Mouse (Mus musculus) neural tube, embryonic 15.5 days (tissue): ENCODE measurements around the gene Rsph14. TPM values are rescaled to one million over a fixed set of nuclear protein-coding genes. Genes with fewer than 3 reads are reported as not detected.
"Not testable (repeated sequence)": the region's sequence is repeated elsewhere in the genome, so short reads cannot be mapped to it uniquely, and the experiment has no call there.

Source experiments
- ATAC-seq: fragments of 200-750 bp; cut with Nextera tagmentation; 2 replicates; pipeline ENCODE4 v1.8.0; 2017; ENCODE audit warnings: mild to moderate bottlenecking, moderate TSS enrichment, moderate library complexity; ENCODE audit not compliant: low FRiP score
- H3K27ac ChIP-seq: fragments of 300-500 bp; sonication (generic); replicated peaks from 2 replicates; pipeline ENCODE4 v1.5.1; 2015; ENCODE audit warnings: mild to moderate bottlenecking, inconsistent platforms
- H3K27me3 ChIP-seq: fragments of 300-500 bp; sonication (generic); replicated peaks from 2 replicates; pipeline ENCODE4 v1.6.1; 2015; ENCODE audit warnings: inconsistent platforms
- H3K36me3 ChIP-seq: fragments of 300-500 bp; sonication (generic); 2 replicates; pipeline ENCODE4 v1.6.1; 2015; ENCODE audit warnings: inconsistent platforms
- H3K4me1 ChIP-seq: fragments of 300-500 bp; sonication (generic); 2 replicates; pipeline ENCODE4 v1.6.1; 2015; ENCODE audit warnings: inconsistent platforms
- H3K4me2 ChIP-seq: fragments of 300-500 bp; sonication (generic); 2 replicates; pipeline ENCODE4 v1.6.1; 2015; ENCODE audit warnings: inconsistent platforms, mild to moderate bottlenecking, moderate library complexity
- H3K4me3 ChIP-seq: fragments of 300-500 bp; sonication (generic); replicated peaks from 2 replicates; pipeline ENCODE4 v1.5.1; 2015; ENCODE audit warnings: mild to moderate bottlenecking, inconsistent platforms
- H3K9ac ChIP-seq: fragments of 300-500 bp; sonication (generic); replicated peaks from 2 replicates; pipeline ENCODE4 v1.6.1; 2015; ENCODE audit warnings: mild to moderate bottlenecking, inconsistent platforms
- H3K9me3 ChIP-seq: fragments of 300-500 bp; sonication (generic); replicated peaks from 2 replicates; pipeline ENCODE4 v1.6.1; 2016; ENCODE audit warnings: inconsistent platforms
- WGBS: fragments of 180-500 bp; shearing (Covaris S2); methylation state at CpG from one replicate; pipeline ENCODE4 v1.1.7; 2015; ENCODE audit warnings: mixed read lengths; 5-methylcytosine and 5-hydroxymethylcytosine counted together
- polyA plus RNA-seq: library from polyadenylated mRNA; unstranded; fragments of >200 nt; fragmentation: Nextera tagmentation; extraction: Ambion mirVana; gene quantifications from 2 replicates; pipeline ENCODE4 v1.2.1, GENCODE M21; 2015

Gene Rsph14
- polyA plus RNA-seq, 1 experiment from 2014 or later, result 0.58 TPM

DNA sequence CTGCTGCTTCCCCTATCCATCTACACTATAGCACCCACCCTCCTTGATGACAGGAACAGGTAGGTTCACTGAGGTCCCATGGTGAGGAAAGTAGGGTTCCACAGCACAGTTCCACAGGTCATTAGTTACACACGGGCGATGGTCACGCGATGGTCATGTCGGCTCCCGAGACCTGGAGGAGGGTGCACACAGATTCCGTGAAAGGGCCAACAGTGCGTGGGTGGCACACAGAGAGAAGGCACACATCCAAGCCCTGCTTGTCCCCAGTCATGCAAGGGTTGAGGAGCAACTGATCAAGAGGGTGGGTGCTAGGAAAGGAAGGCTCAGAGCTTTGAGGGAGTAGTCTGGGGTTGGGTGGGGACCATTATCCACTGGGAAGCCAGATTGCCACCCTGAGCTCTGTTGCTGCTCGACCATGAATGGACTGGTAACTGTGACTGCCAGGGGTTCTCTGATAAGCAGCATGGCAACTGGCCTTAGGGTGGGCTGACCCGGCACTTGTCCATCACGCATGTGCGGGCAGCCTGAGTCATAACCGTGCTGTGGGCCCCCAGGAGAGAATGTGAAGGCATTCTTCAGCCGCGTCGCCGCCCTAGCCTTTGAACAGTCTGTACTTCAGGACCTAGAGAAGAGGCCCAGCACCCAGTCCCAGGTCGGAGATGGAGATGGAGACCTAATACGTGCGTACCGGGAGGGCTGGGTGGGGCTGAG, 19.1 kb upstream of the Rsph14 start:
- ATAC-seq, result no peak

DNA sequence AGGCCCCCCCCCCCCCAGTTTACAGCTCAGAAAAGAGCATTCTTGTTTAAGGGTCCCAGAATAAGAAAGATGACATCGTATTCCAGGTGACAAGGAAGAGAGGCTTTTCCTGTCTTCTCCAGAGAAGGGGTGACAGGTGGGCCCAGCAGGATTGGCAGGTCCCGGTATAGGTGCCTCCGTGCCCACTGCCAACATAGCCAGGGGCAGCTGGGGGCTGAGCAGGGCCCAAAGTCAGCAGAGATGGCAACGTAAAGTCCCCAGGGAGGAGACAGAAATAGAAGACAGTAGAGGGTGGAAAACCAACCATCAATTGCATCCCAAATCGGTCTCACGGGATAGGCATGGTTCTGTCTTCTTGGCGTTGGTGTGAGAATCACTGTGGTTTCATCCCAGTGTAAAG, 16.3 kb upstream of the Rsph14 start:
- Histone ChIP-seq H3K4me2 (no peak overlapping the region), H3K9me3 (no peaks in the 10 kb centered on the region), H3K36me3 (peaks cover 15% of the 10 kb centered on the region; the same call in 1 of the 2 replicates), H3K27ac (no peak overlapping the region), H3K4me1 (no peaks in the 10 kb centered on the region), H3K9ac (no peak overlapping the region), H3K4me3 (no peak overlapping the region), H3K27me3 (no peaks in the 10 kb centered on the region)
- ATAC-seq, result no peak
- WGBS, result 92% methylated on average over 7 of the region's 7 CpGs

More for the DNA sequence above, 19.1 kb upstream of the Rsph14 start:
- no peak overlapping the region for H3K4me3 ChIP-seq
- H3K27ac ChIP-seq, result no peak overlapping the region
- 94% methylated on average over 21 of the region's 21 CpGs for WGBS
- H3K4me1 ChIP-seq, result peaks cover 11% of the 10 kb centered on the region
- no peak overlapping the region for H3K9ac ChIP-seq
- no peak overlapping the region for H3K4me2 ChIP-seq
- no peaks in the 10 kb centered on the region for H3K9me3 ChIP-seq
- H3K36me3 ChIP-seq, result 0 out of 2 replicates have a peak, but pooled peaks cover 6% of the 10 kb centered on the region
- no peaks in the 10 kb centered on the region for H3K27me3 ChIP-seq

DNA sequence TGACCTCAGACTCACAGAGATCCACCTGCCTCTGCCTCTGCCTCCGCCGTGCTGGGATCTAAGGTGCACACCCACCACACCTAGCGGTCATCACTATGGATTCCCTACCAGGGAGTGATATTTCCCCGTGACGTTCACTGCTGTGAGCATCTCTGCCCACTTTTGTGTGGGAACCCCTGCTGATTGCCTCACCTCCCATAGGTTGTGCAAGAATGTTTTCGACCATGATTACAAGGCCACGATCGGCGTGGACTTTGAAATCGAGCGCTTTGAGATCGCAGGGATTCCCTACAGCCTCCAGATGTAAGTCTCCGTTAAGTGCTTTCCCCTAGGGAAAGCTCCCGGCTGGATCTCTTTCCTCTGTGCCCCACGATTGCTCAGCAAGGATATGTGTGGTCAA, 13.4 kb upstream of the Rsph14 start:
- 92% methylated on average over 15 of the region's 15 CpGs for WGBS
- no peaks in the 10 kb centered on the region for H3K9me3 ChIP-seq
- no peak overlapping the region for H3K9ac ChIP-seq
- H3K27ac ChIP-seq, result no peak overlapping the region
- H3K4me1 ChIP-seq, result no peaks in the 10 kb centered on the region
- no peak overlapping the region for H3K4me3 ChIP-seq
- no peak for ATAC-seq
- peaks cover 15% of the 10 kb centered on the region; the same call in 1 of the 2 replicates for H3K36me3 ChIP-seq
- H3K4me2 ChIP-seq, result no peak overlapping the region
- no peaks in the 10 kb centered on the region for H3K27me3 ChIP-seq

DNA sequence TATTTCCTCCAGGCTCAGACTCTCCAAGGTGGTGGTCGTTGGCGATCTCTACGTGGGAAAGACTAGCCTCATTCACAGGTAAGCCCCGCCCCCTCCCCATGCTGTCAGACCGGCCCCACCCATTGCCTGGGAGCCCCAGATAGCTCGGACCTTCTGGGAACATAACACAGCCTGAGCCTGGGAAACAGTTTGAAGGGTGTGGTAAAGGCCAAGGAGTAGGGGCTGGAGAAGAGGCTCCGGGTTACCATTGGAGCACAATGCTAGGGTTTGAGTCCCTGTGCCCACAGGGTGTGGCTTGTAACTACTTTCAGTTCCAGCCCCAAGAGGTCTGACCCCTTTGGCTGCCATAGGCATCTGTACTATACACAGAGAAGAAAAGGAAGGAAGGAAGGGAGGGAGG, 12.1 kb upstream of the Rsph14 start:
- Histone ChIP-seq H3K9ac (no peak overlapping the region), H3K9me3 (no peaks in the 10 kb centered on the region), H3K4me3 (no peak overlapping the region), H3K27ac (no peak overlapping the region), H3K4me1 (no peaks in the 10 kb centered on the region), H3K4me2 (no peak overlapping the region), H3K27me3 (no peaks in the 10 kb centered on the region), H3K36me3 (peaks cover 15% of the 10 kb centered on the region; the same call in 1 of the 2 replicates)
- no peak for ATAC-seq
- WGBS, result 44% methylated on average over 7 of the region's 7 CpGs

DNA sequence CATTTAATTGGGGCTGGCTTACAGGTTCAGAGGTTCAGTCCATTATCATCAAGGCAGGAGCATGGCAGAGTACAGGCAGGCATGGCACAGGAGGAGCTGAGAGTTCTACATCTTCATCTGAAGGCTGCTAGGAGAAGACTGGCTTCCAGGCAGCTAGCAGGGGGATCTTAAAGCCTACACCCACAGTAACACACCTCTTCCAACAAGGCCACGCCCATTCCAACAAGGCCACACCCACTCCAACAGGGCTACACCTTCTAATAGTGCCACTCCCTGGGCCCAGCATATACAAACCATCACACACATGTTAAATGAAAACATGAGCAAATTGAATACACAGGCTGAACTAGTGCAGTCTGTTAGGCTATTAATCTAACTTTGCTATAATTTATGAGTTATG, 9.7 kb upstream of the Rsph14 start:
- H3K9me3 ChIP-seq, H3K4me2 ChIP-seq, H3K4me3 ChIP-seq, H3K9ac ChIP-seq, H3K27ac ChIP-seq, H3K27me3 ChIP-seq, ATAC-seq: not testable (repeated sequence)
- 29% methylated on average over 1 of the region's 1 CpGs for WGBS
- Histone ChIP-seq H3K4me1 (peaks cover 15% of the 10 kb centered on the region), H3K36me3 (peaks cover 13% of the 10 kb centered on the region; the same call in 1 of the 2 replicates)

DNA sequence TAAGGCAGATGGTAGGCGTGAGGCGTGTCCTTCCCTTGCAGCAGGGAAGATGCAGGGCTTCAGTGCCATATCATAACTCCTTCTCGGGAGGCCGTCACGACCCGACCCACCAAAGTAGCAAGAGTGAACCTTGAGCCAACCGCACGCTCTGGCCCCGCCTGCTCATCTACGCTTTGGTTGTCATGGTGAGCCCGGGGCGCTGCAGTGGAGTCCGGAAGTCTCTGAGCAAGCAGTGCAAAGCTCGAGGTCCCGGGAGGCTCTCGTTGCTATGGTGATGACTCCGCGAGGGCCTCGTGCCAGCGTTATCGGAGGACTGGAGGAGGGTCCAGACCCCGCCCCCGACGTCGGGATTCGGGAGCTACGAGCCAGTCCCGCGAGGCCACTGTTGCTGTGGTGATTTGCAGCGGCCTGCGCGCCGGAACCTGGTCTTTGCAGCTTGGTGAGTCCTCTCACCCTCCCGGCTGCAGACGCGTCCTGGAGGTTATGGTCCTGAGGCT, 4.5 kb upstream of the Rsph14 start, which contains the start of gene Rab36:
Rab36 (plus strand) TSS at position 176 of the 497 bp plus-strand sequence.
- Histone ChIP-seq H3K4me2 (peak within 1 kb of the TSS; percentile 67), H3K36me3 (no peaks in the 10 kb centered on the region), H3K4me3 (peak within 1 kb of the TSS; percentile 43), H3K9me3 (no peaks in the 10 kb centered on the region), H3K9ac (peak within 1 kb of the TSS; percentile 41), H3K27me3 (no peaks in the 10 kb centered on the region), H3K4me1 (peaks cover 39% of the 10 kb centered on the region), H3K27ac (peak within 1 kb of the TSS; percentile 87)
- peak; percentile 93 for ATAC-seq
- WGBS, result under 1% methylated on average over 36 of the region's 36 CpGs

DNA sequence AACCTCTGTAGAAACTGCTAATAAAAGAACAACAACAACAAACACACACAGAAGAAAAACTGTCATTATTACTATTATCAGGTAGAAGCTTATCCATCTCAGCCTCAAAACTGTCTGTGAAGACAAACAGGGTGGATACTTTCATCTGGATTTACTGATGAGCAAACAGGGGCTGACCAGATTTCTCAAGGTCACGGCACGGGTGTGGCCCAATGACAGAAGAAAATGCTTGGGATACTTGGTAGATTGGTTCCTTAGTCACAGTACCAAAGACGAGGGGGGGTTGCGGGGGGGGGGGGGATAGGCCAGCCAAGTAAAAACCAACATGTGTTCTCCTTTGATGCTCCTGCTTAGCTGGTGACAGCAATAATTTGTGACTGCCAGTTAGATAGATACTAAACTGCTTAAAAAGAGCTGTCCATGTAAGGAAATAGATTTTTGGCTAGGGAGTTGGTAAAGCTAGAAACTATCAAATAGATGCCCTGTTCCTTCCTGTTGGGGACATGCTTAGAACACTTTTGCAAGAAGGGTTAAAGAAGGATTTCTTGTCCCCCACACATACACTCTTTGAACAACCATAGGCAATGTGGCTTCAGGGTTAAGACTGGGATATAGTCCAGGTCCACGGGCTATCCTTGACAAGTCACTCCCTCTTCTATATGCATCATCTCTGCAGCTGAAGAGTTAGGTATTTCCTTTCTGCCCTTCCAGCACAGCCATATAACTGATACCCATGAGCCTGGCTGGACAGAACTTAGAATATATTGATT, 856 bp downstream of the Rsph14 start:
- no peaks in the 10 kb centered on the region for H3K36me3 ChIP-seq
- 67% methylated on average over 5 of the region's 5 CpGs for WGBS
- no peak overlapping the region for H3K27ac ChIP-seq
- peaks cover 20% of the 10 kb centered on the region for H3K4me1 ChIP-seq
- no peak overlapping the region for H3K4me2 ChIP-seq
- H3K9me3 ChIP-seq, result no peaks in the 10 kb centered on the region
- H3K4me3 ChIP-seq, result no peak overlapping the region
- H3K9ac ChIP-seq, result no peak overlapping the region
- no peaks in the 10 kb centered on the region for H3K27me3 ChIP-seq
- no peak for ATAC-seq

DNA sequence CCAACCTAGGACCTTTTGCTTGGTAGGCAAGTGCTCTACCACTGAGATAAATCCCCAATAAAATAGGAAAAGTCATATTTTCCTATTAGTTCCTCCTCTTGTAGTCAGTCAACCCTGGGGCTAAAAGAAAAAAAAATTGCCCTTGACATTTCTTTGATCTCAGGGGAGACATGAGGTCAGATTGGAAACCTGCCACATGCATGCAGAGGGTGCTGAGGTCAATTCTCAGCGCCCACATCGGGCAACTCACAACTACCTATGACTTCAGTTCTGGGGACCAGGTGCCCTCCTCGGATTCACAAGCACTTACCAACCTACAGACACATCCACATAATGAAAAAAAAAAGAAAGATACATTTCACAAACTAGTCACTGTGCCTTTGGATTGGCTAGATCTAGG, 2.2 kb downstream of the Rsph14 start:
- WGBS, result 85% methylated on average over 3 of the region's 3 CpGs
- Histone ChIP-seq H3K9me3 (no peaks in the 10 kb centered on the region), H3K4me1 (peaks cover 16% of the 10 kb centered on the region), H3K27ac (no peak overlapping the region), H3K4me2 (no peak overlapping the region), H3K9ac (no peak overlapping the region), H3K36me3 (no peaks in the 10 kb centered on the region), H3K27me3 (no peaks in the 10 kb centered on the region), H3K4me3 (no peak overlapping the region)
- no peak for ATAC-seq

DNA sequence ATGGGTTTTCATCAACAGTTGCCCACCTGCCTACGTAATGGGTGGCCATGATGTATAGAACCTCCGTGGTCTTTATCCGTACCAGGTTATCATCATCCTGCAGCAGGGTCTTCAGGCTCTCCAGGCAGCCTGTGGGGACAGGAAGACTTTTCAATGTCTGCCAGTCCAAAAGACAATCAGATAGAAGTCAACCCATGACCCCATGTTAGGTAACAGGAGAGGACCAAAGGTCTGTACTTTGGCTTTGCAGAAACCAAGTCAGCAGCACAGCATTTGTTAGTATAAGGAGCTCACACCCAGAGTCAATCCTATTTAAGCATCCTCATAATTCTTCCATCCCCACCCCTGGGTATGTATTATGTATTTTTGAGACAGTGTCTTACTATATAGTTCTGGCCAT, 2.7 kb downstream of the Rsph14 start:
- WGBS, result 94% methylated on average over 3 of the region's 3 CpGs
- Histone ChIP-seq H3K4me1 (peaks cover 16% of the 10 kb centered on the region), H3K9me3 (no peaks in the 10 kb centered on the region), H3K27ac (no peak overlapping the region), H3K27me3 (no peaks in the 10 kb centered on the region), H3K4me3 (no peak overlapping the region), H3K4me2 (no peak overlapping the region), H3K36me3 (no peaks in the 10 kb centered on the region), H3K9ac (no peak overlapping the region)
- ATAC-seq, result no peak

DNA sequence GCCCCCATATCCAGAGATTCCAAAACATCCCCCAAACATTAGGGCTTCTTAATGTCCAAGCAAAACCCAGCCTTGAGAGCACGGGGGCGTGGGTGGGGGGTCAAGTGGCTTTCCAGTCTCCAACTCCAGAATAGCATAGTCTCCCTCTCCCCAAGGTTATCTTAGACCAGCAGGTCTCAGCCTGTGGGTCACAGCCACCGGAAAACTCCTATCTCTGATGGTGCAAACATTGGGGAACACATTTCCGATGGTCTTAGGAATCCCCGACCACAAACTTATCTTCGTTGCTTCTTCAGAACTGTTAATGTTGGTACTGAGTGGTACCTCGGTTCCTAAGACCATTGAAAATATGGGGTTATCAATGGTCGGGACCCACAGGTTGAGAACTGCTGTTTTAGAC, 3.6 kb downstream of the Rsph14 start:
- Histone ChIP-seq H3K9me3 (no peaks in the 10 kb centered on the region), H3K27me3 (no peaks in the 10 kb centered on the region), H3K4me1 (peaks cover 16% of the 10 kb centered on the region), H3K27ac (no peak overlapping the region), H3K9ac (no peak overlapping the region), H3K4me2 (no peak overlapping the region), H3K4me3 (no peak overlapping the region), H3K36me3 (no peaks in the 10 kb centered on the region)
- no peak for ATAC-seq
- 92% methylated on average over 8 of the region's 8 CpGs for WGBS

DNA sequence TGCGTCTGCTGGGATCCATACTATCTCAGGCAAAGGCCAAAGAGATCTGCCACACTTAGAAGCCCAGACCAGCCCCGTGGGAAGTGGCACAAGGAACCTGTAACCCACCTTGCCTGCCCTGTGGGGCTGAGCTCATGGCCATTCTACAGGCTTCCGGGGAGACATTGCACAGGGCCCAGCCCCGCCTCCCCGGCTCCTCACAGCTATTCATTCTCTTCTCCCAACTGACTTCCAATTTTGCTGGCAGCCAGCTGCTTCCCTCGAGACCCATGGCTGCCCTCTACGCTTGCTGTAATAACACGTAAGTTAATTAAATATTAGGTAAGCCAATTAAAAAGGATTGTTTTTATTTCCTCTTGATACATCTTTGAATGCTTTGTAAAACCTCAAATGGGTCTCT, 5.9 kb downstream of the Rsph14 start:
- no peak overlapping the region for H3K4me3 ChIP-seq
- peak; percentile 28; the same call in 1 of the 2 replicates for ATAC-seq
- no peaks in the 10 kb centered on the region for H3K27me3 ChIP-seq
- no peak overlapping the region for H3K4me2 ChIP-seq
- H3K9ac ChIP-seq, result no peak overlapping the region
- no peaks in the 10 kb centered on the region for H3K36me3 ChIP-seq
- WGBS, result 32% methylated on average over 8 of the region's 8 CpGs
- 0 out of 2 replicates have a peak overlapping the region, but pooled peaks have one; percentile 24 for H3K27ac ChIP-seq
- H3K4me1 ChIP-seq, result peaks cover 4% of the 10 kb centered on the region; the same call in 1 of the 2 replicates
- H3K9me3 ChIP-seq, result no peaks in the 10 kb centered on the region

DNA sequence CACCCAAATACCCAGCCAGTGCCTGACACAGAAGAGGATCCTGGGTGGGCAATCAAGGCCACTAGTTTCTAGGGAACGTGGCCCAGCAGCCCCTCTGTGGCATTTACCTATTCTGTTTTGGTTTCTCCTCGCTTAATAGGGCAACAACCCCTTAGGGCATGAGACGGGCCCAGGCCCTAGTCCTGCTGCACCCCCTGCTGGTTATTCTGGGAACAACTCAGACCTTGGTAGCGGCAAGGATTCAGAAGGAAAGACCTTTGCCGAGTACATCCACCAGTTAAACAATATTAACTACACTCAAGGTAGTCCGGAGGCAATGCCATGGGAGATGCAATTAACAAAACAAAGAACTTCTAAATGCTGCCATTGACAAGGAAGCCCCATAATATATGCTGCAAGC, 11.2 kb downstream of the Rsph14 start:
- Histone ChIP-seq H3K27ac (no peak overlapping the region), H3K4me2 (no peak overlapping the region), H3K9ac (no peak overlapping the region), H3K9me3 (no peaks in the 10 kb centered on the region), H3K4me3 (no peak overlapping the region), H3K36me3 (peaks cover 5% of the 10 kb centered on the region; the same call in 1 of the 2 replicates), H3K27me3 (no peaks in the 10 kb centered on the region), H3K4me1 (no peaks in the 10 kb centered on the region)
- no peak for ATAC-seq
- WGBS, result 13% methylated on average over 6 of the region's 6 CpGs
